Mouse (Mus musculus): ENCODE measurements around the gene Yipf2.
A peak's percentile ranks its signal among the peaks of the same experiment; 100 is the strongest.

The Yipf2 gene

GRCm38 (mm10) chr9:21592703-21593121 lies at the start of gene Yipf2, which contains the start of gene Timm29:
Yipf2 (minus strand) TSS chr9:21592828.
Timm29 (plus strand) TSS chr9:21592722.
- peak; percentile 88 to 89 for DNase-seq

- DNase-seq: no peak
Measured at GRCm38 (mm10) chr9:21639031-21639430, 46.4 kb upstream of the Yipf2 start.

- DNase-seq: no peak
Measured at GRCm38 (mm10) chr9:21635639-21636038, 43.0 kb upstream of the Yipf2 start.

GRCm38 (mm10) chr9:21633106-21633505 lies 40.5 kb upstream of the Yipf2 start:
- DNase-seq: no peak

- DNase-seq: peak; percentile 67 to 68
Measured at GRCm38 (mm10) chr9:21630673-21631072, 38.0 kb upstream of the Yipf2 start.

- DNase-seq: peak; percentile 27 to 37
Measured at GRCm38 (mm10) chr9:21627145-21627795, 34.6 kb upstream of the Yipf2 start.

GRCm38 (mm10) chr9:21626571-21626970 lies 33.9 kb upstream of the Yipf2 start:
- peak; percentile 56 to 57 for DNase-seq

- DNase-seq: peak; percentile 67 to 74
Measured at GRCm38 (mm10) chr9:21625342-21626339, 33.0 kb upstream of the Yipf2 start.

GRCm38 (mm10) chr9:21622676-21623075 lies 30.0 kb upstream of the Yipf2 start:
- DNase-seq: no peak

GRCm38 (mm10) chr9:21620229-21620628 lies 27.6 kb upstream of the Yipf2 start:
- DNase-seq: no peak

GRCm38 (mm10) chr9:21617066-21617465 lies 24.4 kb upstream of the Yipf2 start:
- peak in 1 of 2 experiments; percentile 17 for DNase-seq

- DNase-seq: peak; percentile 80 to 82
Measured at GRCm38 (mm10) chr9:21616232-21616781, 23.7 kb upstream of the Yipf2 start.

GRCm38 (mm10) chr9:21615617-21616231 lies 23.1 kb upstream of the Yipf2 start, which contains the start of gene Smarca4:
Smarca4 (plus strand) TSS chr9:21616169.
- DNase-seq: peak; percentile 99

GRCm38 (mm10) chr9:21614864-21615616 lies 22.4 kb upstream of the Yipf2 start:
- DNase-seq: no peak

- DNase-seq: peak; percentile 81 to 87
Measured at GRCm38 (mm10) chr9:21609861-21610260, 17.2 kb upstream of the Yipf2 start.

- DNase-seq: no peak
Measured at GRCm38 (mm10) chr9:21606648-21607047, 14.0 kb upstream of the Yipf2 start.

GRCm38 (mm10) chr9:21605865-21606264 lies 13.2 kb upstream of the Yipf2 start:
- no peak for DNase-seq

GRCm38 (mm10) chr9:21604119-21604518 lies 11.5 kb upstream of the Yipf2 start:
- DNase-seq: no peak

GRCm38 (mm10) chr9:21601722-21602399 lies 9.2 kb upstream of the Yipf2 start:
- peak; percentile 82 to 85 for DNase-seq

GRCm38 (mm10) chr9:21601073-21601472 lies 8.4 kb upstream of the Yipf2 start:
- DNase-seq: no peak

GRCm38 (mm10) chr9:21600186-21600585 lies 7.6 kb upstream of the Yipf2 start:
- no peak for DNase-seq

All from B cell, adult 2 months (primary cell).